Mouse (Mus musculus) heart, postnatal 14 days (tissue): ENCODE results near the gene Kcnq1. TPM values are rescaled to one million over a fixed set of nuclear protein-coding genes. Genes with fewer than 3 reads are reported as not detected.

Source experiments
- DNase-seq, 2 experiments: peaks; one replicate each; pipeline ENCODE4 v3.0.0; 2021 to 2022
- intact Hi-C: fragments of 180-260 bp; cut with DNase I; formaldehyde crosslinking; loops from one replicate; pipeline ENCODE4 v1.15.1; 2025
- total RNA-seq, 2 experiments: library from RNA; stranded (reverse); gene quantifications; 2 replicates each; pipeline ENCODE4 v1.2.3; 2021

The Kcnq1 gene
- total RNA-seq, 2 experiments from 2014 or later = 32.1 to 32.5 TPM

- intact Hi-C loops = loop anchor here (1.0 to 2.0 kb wide), 2 partner anchors 312 to 371 kb away; partner anchors contain the start of gene Trpm5
- peak; percentile 87 to 94 for DNase-seq
These were observed 360.0 kb downstream of the Kcnq1 start for GRCm38 (mm10) chr7:143466099-143466677.

- intact Hi-C loops = loop anchor here (2.0 kb wide), 1 partner anchor 373 kb away; the partner anchor contains the start of gene Trpm5
- DNase-seq = no peak
These were observed 361.6 kb downstream of the Kcnq1 start for GRCm38 (mm10) chr7:143467714-143468113.

- DNase-seq = peak; percentile 86 to 87
- intact Hi-C loops = loop anchor here (5.0 kb wide), 2 partner anchors 37 to 463 kb away; partner anchors contain the start of gene Tspan32
These were observed 363.8 kb downstream of the Kcnq1 start for GRCm38 (mm10) chr7:143469946-143470345.

DNA sequence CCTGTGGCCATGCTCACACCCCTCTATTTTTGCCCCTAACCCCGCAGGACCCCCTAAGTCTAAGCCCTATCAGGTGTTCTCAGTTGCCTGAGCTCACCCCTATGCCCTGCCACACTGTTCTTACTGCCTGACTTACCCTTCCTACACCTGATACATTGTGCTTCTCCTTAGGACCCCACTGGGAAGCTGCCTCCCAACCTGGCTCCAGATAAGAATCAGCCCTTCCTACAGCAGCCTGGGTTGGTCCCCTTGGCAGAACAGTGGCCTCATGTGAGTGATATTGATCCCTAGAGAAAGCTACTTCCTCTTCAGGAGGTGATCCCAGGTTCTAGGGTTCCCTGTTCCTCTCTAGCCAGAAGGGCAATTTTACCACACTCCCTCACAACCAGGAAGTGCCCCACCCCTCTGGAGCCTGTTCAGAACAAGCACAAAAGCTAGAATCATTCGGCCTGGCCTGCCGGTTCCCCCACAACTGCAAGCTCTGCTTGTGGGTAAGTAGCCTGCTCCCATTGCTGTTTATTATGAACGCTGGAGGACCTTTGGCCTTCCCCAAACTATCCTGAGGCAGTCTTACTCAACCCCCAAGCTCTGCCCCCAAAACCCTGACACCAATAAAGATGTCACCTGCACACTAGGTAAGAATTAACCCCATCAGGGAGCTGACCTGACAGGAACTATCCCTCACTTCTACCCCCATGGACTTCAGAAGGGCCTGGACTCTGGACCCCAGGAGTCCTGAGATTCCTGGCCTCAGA, 367.4 kb downstream of the Kcnq1 start, which contains the start of gene Slc22a18:
Gene Slc22a18, plus strand, starts transcription at position 390 of the 755 bp plus-strand sequence.
- peak; percentile 30 to 55 for DNase-seq
- intact Hi-C loops = loop anchor here (5.0 kb wide), 2 partner anchors 34 to 466 kb away; partner anchors contain the start of gene Tspan32

GRCm38 (mm10) chr7:143474811-143475210, 368.6 kb downstream of the Kcnq1 start:
- no peak for DNase-seq
- intact Hi-C loops = loop anchor here (5.0 kb wide), 2 partner anchors 32 to 468 kb away; partner anchors contain the start of gene Tspan32

- no peak for DNase-seq
- intact Hi-C loops = no loop called here
These were observed 369.7 kb downstream of the Kcnq1 start for GRCm38 (mm10) chr7:143475876-143476275.

Other genes with a start within 250 kb of the Kcnq1 start
- gene Th, start 175.2 kb upstream of the Kcnq1 start, total RNA-seq = not detected
- under 1 TPM in 1 of 2 experiments, not detected in 1; 0.12 TPM for gene Ascl2, start 137.1 kb upstream of the Kcnq1 start, total RNA-seq
- gene Tspan32, start 101.3 kb upstream of the Kcnq1 start, total RNA-seq = 1 to 10 TPM in 1 of 2 experiments, under 1 TPM in 1; 0.91 to 1.1 TPM
- 100 to 1,000 TPM; 505 to 506 TPM for gene Cd81, start 53.6 kb upstream of the Kcnq1 start, total RNA-seq
- 10 to 100 TPM; 19.0 to 20.7 TPM for gene Tssc4, start 37.1 kb upstream of the Kcnq1 start, total RNA-seq
- gene Trpm5, start 11.7 kb upstream of the Kcnq1 start, total RNA-seq = under 1 TPM; 0.12 TPM